Mouse (Mus musculus) kidney, adult 8-10 months (tissue): Measurements from ENCODE around the gene Dennd4b.
A peak's percentile ranks its signal among the peaks of the same experiment; 100 is the strongest.
"Not testable (repeated sequence)": the region's sequence is repeated elsewhere in the genome, so short reads cannot be mapped to it uniquely, and the experiment has no call there.

Source experiments
- DNase-seq, 2 experiments: peaks; one replicate each; pipeline ENCODE4 v3.0.0; 2022

Dennd4b gene

GRCm38 (mm10) chr3:90280708-90281107 is 15.7 kb downstream of the Dennd4b start:
- no peak for DNase-seq

GRCm38 (mm10) chr3:90284150-90284549 is 19.2 kb downstream of the Dennd4b start:
- no peak for DNase-seq

DNA sequence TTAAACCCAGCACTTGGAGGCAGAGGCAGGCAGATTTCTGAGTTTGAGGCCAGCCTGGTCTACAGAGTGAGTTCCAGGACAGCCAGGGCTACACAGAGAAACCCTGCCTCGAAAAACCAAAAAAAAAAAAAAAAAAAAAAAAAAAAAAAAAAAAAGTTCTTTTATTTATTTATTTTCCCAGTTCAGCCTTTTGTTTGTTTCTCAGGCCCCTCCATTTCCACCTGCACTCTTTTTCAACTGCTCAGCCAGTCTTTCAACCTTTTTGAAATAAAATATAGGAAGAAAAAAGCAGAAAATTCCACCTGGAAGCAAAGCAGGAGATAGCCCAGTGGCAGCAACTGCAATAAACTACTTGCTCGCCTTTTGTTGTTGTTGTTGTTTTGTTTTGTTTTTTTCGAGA is 24.4 kb downstream of the Dennd4b start:
- DNase-seq: not testable (repeated sequence)

- peak; percentile 12 to 26 for DNase-seq
Measured at GRCm38 (mm10) chr3:90290602-90291001, 25.6 kb downstream of the Dennd4b start.

DNA sequence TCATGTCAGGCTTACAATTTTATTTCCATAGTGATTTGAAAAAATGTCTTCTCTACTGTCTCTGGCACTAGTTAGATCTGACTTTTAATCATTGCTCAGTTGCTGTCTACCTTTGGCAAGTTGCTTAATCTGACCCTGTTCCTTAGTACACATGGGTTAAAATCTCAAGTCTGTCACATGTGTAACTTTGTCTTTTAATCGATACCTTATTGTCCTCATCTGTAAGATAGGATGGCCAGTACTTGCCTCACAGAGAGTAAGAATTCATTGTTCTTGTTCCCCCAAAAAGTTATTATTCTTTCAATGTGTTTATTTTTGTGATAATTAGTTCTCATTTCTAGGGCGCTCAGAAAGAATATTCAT is 27.0 kb downstream of the Dennd4b start:
- no peak for DNase-seq

DNA sequence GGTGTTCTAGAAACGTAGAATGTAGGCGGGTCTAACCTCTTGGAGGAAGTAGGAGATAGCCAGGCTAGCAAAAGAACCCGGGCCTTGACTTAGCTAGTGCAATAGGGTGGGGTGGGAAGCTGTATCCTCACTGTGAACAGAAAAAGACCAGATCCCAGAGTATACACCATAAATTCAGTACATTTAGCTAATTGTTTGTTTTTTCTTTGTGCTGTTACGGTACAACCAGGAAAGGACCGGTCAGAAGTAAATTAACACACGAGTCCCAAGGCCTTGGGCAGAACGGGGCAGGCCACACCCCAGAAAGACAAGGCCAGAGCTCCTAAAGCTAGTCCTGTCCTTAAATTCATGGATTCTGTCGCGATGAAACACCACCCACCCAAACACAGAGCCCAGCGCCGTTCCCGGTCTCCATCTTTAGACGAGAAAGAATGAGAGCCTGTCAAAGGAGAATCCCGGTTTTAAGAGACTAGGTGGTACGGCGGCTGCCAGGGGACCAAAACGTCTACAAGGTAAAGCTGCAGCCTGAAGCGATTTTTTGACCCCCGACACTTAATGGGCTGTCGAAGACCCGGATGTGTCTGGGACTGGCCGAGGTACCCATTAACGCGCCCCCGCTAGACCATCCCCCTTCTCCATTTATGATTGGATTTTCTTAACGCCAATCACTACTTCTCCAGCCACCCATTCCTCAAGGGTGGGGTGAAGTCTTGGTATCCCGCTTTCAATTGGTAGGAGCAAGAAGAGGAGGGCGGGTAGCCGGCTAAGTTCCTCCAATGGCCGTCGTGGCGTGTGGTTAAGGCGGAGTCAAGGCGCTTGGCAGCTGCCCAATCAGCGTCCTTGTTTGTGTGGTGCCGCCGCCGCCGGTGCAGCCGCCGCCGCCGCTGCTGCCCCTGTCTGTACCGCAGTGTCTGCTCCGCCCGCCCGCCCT is 27.6 kb downstream of the Dennd4b start, which contains the start of gene Gatad2b:
TSS of gene Gatad2b (plus strand) at position 834 of the 931 bp plus-strand sequence.
- peak; percentile 99 to 100 for DNase-seq

DNA sequence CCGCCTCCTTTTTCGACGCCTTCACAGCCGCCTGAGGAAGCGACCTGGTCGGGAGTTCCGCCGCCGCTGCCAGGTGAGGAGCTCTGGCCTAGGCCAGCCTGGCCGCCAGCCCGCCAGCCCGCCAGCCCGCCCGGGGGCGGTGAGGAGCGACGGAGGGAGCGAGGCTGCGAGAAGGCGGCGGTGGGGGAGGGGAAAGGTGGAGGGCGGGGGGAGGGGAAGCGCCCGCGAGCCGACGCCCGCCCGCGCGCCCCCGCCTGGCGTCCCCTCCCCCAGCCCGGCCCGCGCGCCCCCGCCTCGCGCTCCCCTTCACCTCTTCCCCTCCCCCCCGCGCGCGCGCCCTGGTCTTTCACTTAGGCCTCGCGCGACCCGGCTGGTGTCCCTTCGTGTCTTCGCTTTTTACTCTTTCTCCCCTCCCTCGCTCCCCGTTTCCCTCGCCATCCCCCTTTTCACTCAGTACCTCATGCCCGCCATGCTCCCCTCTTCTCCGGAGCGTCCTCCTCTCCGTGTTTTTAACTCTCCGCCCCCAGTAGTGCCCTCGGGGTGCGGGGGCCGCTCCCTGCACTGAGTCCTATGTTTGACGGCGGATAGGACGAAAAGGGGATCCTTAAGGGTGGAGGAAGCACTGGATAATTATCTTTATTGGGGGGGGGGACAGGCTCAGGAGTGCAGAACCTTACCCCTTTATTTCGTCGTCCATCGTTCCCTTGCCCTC is 28.5 kb downstream of the Dennd4b start:
- DNase-seq: peak; percentile 38 to 41

GRCm38 (mm10) chr3:90294064-90294440 is 29.1 kb downstream of the Dennd4b start:
- DNase-seq: peak in 1 of 2 experiments; percentile 6

DNA sequence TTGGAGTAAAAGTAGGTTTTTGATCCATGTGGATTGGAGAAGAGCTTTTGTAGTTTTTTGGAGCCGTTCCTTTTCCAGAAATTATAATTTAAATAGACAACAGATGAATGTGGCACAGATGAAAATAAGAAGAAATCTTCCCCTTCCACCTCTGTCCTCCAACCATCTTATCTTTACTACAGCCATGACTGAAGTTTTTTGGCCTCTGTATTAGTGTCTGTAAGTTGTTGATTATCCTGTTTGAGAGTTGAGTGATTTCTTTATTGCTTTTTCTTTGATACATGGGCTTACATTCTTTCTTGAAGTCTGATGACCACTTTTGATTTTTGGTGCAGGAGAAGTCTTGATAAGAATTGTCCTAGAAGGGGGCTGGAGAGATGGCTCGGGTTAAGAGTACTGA is 29.7 kb downstream of the Dennd4b start:
- DNase-seq: no peak

GRCm38 (mm10) chr3:90305801-90306200 is 40.8 kb downstream of the Dennd4b start:
- no peak for DNase-seq

DNA sequence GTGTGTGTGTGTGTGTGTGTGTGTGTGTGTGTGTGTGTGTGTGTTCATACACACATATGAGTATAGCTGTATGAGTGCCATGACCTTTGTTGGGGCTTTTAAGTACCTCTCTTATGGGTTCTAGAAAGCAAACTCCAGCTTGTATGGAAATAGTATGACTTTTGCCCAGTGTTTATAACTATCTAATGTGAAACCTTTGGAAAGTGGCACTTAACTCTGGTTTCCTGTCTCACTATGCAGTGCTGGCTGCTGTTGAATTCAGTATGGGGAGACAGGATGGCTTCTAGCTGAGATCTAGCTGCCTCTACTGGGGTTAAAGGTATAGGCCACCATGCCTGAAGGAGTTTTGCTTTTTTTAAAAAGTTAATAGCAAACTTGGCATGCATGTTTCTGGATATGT is 44.6 kb downstream of the Dennd4b start:
- DNase-seq: no peak

- DNase-seq: no peak
Measured at GRCm38 (mm10) chr3:90313367-90313766, 48.4 kb downstream of the Dennd4b start.

DNA sequence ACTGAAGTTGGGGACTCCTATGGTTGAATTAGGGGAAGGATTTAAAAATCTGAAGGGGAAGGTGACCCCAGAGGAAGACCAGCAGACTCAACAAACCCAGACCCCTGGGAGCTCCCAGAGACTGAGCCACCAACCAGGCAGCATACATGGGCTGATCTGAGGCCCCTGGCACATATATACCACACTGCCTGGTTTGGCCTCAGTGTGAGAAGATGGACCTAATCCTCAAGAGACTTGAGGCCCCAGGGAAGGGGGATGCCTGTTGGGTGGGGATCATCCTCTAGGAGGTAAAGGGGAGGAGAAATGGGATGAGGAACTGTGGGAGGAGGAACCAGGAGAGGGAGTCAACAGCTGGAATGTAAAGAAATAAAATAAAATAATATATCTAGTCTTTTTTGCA is 49.3 kb downstream of the Dennd4b start:
- DNase-seq: no peak

GRCm38 (mm10) chr3:90322289-90322688 is 57.3 kb downstream of the Dennd4b start:
- DNase-seq: no peak

- peak; percentile 48 to 51 for DNase-seq
Measured at GRCm38 (mm10) chr3:90323119-90323518, 58.1 kb downstream of the Dennd4b start.
